ENCODE assay signal across 9 mouse cellular contexts in the genomic region with DNA sequence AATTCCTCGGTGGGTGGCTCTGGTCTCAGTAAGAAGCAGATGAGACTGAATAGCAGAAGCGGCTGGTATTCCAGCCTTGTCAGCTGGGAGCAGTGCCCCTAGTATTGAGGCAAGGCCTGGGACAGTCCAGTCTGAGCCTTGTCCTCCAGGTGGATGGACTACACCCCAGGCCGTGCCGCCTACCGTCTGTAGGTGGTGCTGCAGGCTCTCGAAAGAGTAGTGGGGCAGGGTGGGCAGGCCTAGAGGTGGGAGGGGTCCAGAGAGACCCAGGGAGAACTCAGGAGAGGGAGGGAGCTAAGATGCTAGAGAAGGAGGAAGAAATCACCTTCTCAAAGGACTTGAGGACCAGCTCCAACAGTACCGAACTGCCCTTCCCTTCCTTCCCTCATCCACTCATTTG.
A peak's percentile ranks its signal among the peaks of the same experiment; 100 is the strongest.
DNase-seq lines count a peak whose midpoint lies in the region; ATAC-seq lines count a peak whose summit lies in the region.
"Had no signal": no experiment of that assay in that cellular context is flagged by ENCODE, and none has a peak within 500 bp of the region (broad histone marks: within the 10 kb centered on the region; RNA-seq: fewer than 3 reads in every experiment).

No protein-coding gene starts in this region.

- H3K9me3 ChIP-seq in hindbrain, embryonic 16.5 days (ENCODE audit: control insufficient read depth, low read length): no peaks in the 10 kb centered on the region
- no peaks in the 10 kb centered on the region for H3K9me3 ChIP-seq in neural tube, embryonic 11.5 days (ENCODE audit: control insufficient read depth, low read length)
- H3K9me3 ChIP-seq: neural tube, embryonic 12.5 days had no signal

- ATAC-seq in hindbrain, embryonic 16.5 days: 0 out of 2 replicates have a peak, but pooled peaks have one; percentile 60
- ATAC-seq in neural tube, embryonic 11.5 days (ENCODE audit: insufficient read depth, low FRiP score, low TSS enrichment): no peak
- no peak; the same call in 1 of the 2 replicates for ATAC-seq in megakaryocyte progenitor cell, adult 5-6 weeks (replicated peaks; ENCODE audit: poor library complexity)

- H3K4me2 ChIP-seq in hindbrain, embryonic 16.5 days (ENCODE audit: low read length): no peak overlapping the region
- no peak overlapping the region for H3K4me2 ChIP-seq in neural tube, embryonic 11.5 days (ENCODE audit: low read depth)
- H3K4me2 ChIP-seq: neural tube, embryonic 12.5 days had no signal

- no peak overlapping the region for H3K9ac ChIP-seq in hindbrain, embryonic 16.5 days (ENCODE audit: low read depth, low read length)
- H3K9ac ChIP-seq in neural tube, embryonic 11.5 days (ENCODE audit: low read length): no peak overlapping the region
- H3K9ac ChIP-seq: neural tube, embryonic 12.5 days had no signal

- H3K4me1 ChIP-seq in hindbrain, embryonic 16.5 days (ENCODE audit: control insufficient read depth, insufficient read depth, low read depth, low read length): peaks cover 3% of the 10 kb centered on the region; the same call in 1 of the 2 replicates
- H3K4me1 ChIP-seq in neural tube, embryonic 11.5 days (ENCODE audit: control insufficient read depth, insufficient read depth, low read length): no peaks in the 10 kb centered on the region
- H3K4me1 ChIP-seq: neural tube, embryonic 12.5 days had no signal

- no peaks in the 10 kb centered on the region for H3K36me3 ChIP-seq in hindbrain, embryonic 16.5 days (ENCODE audit: control insufficient read depth, insufficient read depth, low read length)
- H3K36me3 ChIP-seq in neural tube, embryonic 11.5 days (ENCODE audit: control insufficient read depth, insufficient read depth, low read length): no peaks in the 10 kb centered on the region
- H3K36me3 ChIP-seq: neural tube, embryonic 12.5 days had no signal

- peak; percentile 61 for DNase-seq in heart, postnatal 4 days
- no peak for DNase-seq in heart, adult 9 months (ENCODE audit: low spot score in 2 of 2)
- peak; percentile 13 for DNase-seq in thymus, postnatal 4 days
- DNase-seq in thymus, postnatal 25 days: no peak
- DNase-seq in neural tube, embryonic 11.5 days (ENCODE audit: low spot score): peak; percentile 74
- no peak for DNase-seq in T-cell, adult 2 months (ENCODE audit: low spot score)

- H3K4me3 ChIP-seq in hindbrain, embryonic 16.5 days (ENCODE audit: low read length): no peak overlapping the region
- no peak overlapping the region for H3K4me3 ChIP-seq in neural tube, embryonic 11.5 days (ENCODE audit: low read depth, low read length)
- H3K4me3 ChIP-seq: neural tube, embryonic 12.5 days had no signal

- H3K27ac ChIP-seq in hindbrain, embryonic 16.5 days (ENCODE audit: low read depth, low read length): no peak overlapping the region
- H3K27ac ChIP-seq in neural tube, embryonic 11.5 days (ENCODE audit: low read depth, low read length): no peak overlapping the region
- H3K27ac ChIP-seq: neural tube, embryonic 12.5 days had no signal

- no peaks in the 10 kb centered on the region for H3K27me3 ChIP-seq in hindbrain, embryonic 16.5 days (replicated peaks; ENCODE audit: control insufficient read depth, insufficient read depth, low read length)
- no peaks in the 10 kb centered on the region for H3K27me3 ChIP-seq in neural tube, embryonic 11.5 days (ENCODE audit: control insufficient read depth, insufficient read depth, low read length)

- 31% methylated on average over 7 of the region's 7 CpGs for WGBS in hindbrain, embryonic 16.5 days
- 17% methylated on average over 7 of the region's 7 CpGs for WGBS in neural tube, embryonic 11.5 days

Comparison
In these comparisons a context has a peak if more than half of its experiments do, and no peak if none do; other contexts are left out.
1. DNase-seq: peak in heart, postnatal 4 days (single experiment), thymus, postnatal 4 days (single experiment) and neural tube, embryonic 11.5 days (single experiment); none in heart, adult 9 months (0 of 2), thymus, postnatal 25 days (single experiment) and T-cell, adult 2 months (single experiment).